Mouse (Mus musculus): ENCODE results near the gene Fgb. TPM values are rescaled to one million over a fixed set of nuclear protein-coding genes. Genes with fewer than 3 reads are reported as not detected.

Gene Fgb
- not detected for total RNA-seq (2021)
- long read RNA-seq, experiment 1, result 0 reads
- long read RNA-seq, experiment 2, result 0 reads

DNA sequence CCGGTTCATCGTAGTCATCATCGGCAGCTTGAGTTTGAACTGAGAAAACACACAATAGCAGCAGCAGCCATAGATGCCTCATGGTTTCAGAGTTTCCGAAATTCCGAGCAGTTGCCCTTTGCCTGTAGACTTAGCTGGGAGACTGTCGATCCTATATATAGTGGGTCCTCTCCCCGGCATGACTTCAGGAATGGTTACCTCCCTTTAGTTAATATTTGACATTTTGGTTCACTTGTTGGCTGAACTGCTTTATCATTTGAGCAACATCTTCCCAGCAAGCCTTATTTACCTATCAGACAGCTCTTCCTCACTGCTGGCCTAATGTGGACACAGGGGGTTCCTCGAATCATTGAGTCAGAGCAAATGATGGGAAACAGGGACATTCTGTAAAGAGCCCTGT is at the start of gene Fgb:
Gene Fgb (minus strand): TSS at position 184 of the 400 bp plus-strand sequence.
- no peak for DNase-seq (ENCODE audit: low spot score in 2 of 2)
- intact Hi-C loops (cut with DNase I), result no loop called here

DNA sequence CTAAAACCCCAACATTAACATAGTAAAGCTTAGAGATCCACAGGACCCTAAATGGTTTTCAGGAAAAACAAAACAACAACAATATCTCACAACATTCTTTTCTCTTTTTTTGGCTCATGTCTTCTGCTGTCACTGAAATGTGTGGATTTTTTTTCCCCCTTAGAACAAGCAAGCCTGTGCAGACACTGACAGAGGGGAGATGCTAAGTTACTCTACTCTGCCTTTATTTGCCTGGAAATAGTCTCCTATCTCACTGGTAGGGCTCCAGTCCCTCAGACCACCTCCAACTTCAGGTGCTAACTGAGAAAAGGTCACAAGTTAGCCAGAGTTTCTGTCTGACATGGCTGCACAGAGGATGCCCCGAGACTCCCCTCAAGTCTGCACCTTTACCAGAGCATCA is 49.5 kb upstream of the Fgb start:
- intact Hi-C loops (cut with DNase I), result no loop called here
- DNase-seq (ENCODE audit: low spot score in 2 of 2), result no peak

DNA sequence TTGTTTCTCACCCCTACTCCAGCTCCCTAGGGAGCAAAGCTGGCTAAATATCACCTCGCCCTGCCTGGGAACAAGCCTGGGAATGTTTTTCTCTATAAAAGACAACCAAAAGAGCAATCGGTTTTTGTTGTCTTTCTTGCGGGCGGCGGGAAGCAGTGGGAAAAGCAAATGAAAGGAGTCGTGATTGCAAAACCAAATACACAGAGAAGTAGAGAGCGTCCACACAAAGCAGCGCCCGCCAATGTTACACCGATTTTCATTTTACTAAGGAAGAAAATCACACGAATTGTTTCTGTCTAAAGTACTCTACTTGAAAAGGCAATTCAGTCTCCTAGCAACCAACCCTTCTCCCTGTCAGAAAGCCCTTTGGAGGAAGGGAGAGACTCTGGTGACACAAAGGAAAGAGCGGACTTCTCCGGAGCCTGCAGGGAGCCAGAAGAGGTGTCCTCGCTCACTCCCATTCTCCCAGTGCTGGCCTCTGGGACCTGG is 48.9 kb upstream of the Fgb start:
- intact Hi-C loops (cut with DNase I), result no loop called here
- DNase-seq (ENCODE audit: low spot score in 2 of 2), result peak; percentile 14 to 34

DNA sequence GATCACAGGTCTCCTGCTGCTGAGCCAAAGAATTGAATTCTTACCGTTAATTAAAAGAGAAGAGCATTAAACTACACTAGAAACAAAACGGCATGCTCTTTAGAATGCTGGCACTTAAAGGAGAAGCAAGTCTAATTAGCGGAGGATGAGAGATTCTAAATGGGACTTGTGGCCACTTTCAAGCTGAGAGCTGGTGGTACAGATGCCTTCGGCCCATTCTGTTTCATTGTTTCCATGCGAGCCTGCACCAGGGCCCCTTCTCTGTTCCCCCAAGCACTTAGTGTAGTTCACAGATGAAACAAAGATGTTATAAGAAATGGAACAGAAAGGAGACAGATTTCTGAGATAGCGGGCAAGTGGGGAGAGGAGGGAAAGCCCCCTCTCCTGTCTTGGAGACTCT is 47.9 kb upstream of the Fgb start:
- intact Hi-C loops (cut with DNase I), result no loop called here
- DNase-seq (ENCODE audit: low spot score in 2 of 2), result no peak

DNA sequence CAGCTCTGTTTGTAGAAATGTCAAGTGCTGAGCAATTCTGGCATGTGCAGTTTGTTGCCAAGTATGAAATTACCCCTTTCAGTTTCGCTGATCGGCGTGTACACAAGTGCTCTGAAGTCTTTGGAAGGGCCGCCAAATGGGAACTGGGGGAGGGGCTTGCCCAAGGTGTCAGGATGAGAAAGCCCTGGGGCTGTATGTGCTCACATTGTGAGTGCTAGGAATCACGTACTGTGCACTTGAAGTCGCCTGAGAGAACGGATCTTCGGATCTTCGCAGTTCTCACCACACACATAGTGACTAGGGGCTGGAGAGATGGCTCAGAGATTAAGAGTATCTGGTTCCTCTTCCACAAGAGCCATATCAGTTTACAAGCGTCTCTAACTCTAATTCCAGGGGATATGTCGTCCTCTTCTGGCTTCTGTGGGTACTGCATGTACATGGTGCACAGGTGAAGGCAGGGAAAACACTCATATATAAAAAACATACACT is 30.9 kb upstream of the Fgb start:
- intact Hi-C loops (cut with DNase I), result no loop called here
- peak; percentile 46 to 67 for DNase-seq (ENCODE audit: low spot score in 2 of 2)

DNA sequence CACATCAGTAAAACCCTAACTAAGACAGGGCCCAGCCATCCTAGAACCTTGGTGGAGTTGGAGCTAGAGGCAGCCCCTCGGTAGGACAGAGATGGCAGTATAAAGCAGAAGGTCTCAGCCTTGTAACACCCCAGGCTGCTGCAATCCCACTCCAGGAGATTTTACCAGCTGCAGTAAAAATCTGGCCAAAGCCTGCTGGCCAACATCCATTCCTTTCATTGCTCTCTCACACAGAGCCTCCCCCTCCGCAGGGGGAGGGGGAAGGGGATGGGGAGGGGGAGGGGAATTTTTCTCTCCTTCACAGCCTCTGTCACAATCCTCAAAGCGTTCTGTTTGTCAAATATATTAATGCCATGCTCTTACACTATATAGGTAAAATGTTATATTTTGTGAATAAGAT is 26.9 kb upstream of the Fgb start:
- intact Hi-C loops (cut with DNase I), result no loop called here
- no peak for DNase-seq (ENCODE audit: low spot score in 2 of 2)

DNA sequence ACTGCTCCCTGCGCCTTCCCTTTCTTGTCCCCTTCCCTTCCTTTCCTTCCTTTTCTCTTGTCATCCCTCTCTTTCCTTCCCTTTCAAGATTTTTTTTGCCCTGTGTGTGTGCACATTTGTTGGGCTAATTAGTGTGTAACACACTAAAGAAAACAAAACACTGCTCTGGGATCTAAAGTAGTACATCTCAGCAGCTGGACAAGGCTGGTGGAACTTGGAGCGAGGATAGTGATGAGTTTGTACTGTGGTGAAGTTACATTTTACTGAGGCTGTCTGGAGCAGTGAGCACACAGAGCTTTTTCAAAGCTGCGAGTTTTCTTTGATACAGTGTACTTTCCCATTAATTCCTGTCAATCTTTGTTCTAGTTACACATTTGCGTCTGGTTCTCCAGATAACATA is 20.6 kb upstream of the Fgb start:
- intact Hi-C loops (cut with DNase I), result no loop called here
- no peak for DNase-seq (ENCODE audit: low spot score in 2 of 2)

DNA sequence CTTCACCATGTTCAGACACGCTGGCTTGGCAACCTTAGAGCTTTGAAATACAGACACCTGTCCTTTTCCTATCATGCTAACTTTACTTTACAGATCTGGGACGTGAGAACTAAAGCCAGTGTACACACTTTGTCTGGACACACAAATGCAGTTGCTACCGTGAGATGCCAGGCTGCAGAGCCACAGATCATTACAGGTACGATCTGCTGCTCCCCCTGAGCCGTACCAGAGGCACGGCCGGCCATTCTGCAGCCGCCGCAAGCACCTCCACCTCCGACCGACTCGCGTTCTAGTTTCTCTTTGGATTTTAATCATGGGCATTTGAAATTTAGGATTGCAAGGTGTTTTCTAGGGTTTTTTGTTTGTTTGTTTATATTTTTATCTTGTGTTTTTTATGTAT is 19.2 kb upstream of the Fgb start:
- DNase-seq (ENCODE audit: low spot score in 2 of 2), result no peak
- intact Hi-C loops (cut with DNase I), result no loop called here

DNA sequence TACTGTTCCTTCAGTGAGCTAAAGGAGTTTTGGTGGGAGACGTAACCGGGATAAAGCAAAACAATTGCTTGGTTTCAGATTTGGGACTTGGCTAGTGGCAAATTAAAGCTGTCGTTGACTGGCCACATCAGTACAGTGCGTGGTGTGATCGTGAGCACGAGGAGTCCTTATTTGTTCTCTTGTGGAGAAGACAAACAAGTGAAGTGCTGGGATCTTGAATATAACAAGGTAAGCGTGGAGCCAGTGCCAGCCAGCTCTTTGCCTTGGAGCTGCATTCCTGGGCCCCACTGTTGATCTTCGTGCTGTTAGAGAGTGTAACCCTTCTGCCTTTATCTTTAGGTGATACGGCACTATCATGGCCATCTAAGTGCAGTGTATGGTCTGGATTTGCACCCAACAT is 18.3 kb upstream of the Fgb start:
- no peak for DNase-seq (ENCODE audit: low spot score in 2 of 2)
- intact Hi-C loops (cut with DNase I), result no loop called here

DNA sequence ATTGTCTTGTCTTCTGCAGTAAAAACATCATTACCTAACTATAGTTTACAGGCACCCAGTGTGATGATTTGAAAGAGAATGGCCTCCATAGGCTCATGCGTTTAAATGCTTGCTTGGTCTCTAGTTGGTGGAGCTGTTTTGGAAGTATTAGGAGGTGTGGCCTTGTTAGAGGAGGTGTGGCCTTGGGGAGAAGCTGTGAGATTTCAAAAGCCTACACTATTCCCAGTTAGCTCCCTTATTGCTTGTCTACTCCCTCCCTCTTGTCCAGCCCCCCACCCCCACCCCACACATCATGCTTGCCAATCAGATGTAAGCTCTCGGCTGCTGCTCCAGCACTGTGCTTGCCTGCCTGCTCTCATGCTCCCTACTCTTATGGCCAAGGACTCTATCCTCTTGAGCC is 7.4 kb upstream of the Fgb start:
- no peak for DNase-seq (ENCODE audit: low spot score in 2 of 2)
- intact Hi-C loops (cut with DNase I), result loop anchor here (5.0 kb wide), 1 partner anchor 690 kb away; no protein-coding TSS in a partner anchor

DNA sequence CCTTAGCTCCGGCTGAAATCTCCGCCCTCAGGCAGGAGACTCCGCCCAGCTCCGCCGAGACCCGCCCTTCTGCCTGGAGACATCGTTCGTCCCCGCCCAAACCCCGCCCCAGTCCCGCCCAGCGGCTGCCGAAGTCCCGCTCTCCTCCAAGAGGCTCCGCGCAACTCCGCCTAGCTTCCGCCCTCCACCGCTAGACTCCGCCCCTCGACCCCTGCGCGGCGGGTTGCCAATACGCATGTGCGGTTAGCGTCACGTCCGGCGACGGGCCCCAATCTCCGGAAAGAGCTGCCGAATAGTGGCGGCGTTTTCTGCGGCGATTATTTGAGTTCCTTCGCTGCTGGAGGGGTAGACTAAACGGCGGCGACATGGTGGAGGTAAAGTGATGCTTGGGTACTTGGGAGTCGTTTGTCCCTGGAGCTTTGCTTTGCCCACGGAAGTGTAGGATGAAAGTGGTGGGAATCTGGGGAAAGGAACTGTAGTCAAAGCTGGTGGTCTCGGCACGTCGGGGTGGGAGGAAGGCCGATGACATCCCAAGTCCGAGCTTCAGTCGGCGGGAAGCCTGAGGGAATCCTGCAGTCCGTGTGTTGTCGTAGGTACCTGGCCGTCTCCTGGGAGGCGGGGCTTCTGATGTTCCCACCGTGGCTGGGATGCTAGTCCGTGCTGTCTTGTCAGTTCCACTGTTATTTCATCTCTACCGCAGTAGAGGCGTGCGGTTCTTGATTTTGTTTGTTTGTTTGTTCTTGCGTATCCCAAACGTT is 5.8 kb upstream of the Fgb start, which contains the start of gene Plrg1:
Gene Plrg1 (plus strand): TSS at position 242 of the 758 bp plus-strand sequence.
- intact Hi-C loops (cut with DNase I), result loop anchor here (2.0 to 5.0 kb wide), 2 partner anchors 57 to 688 kb away; no protein-coding TSS in a partner anchor
- DNase-seq (ENCODE audit: low spot score in 2 of 2), result peak; percentile 97 to 99

DNA sequence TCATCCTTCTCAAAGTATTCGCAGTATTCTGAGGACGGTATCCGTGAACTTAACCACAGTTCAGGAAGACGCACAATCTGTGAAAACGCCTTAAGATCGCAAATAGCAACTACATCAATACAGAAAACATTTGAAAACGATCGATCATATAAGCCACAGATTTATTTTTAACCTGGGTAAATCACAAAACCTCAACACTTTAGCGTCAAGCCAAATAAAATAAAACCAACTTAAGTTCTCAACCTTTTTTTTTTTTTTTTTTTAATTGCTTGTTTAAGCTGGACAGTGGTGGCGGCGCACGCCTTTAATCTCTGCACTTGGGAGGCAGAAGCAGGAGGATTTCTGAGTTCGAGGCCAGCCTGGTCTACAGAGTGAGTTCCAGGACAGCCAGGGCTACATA is 5.1 kb upstream of the Fgb start:
- intact Hi-C loops (cut with DNase I), result loop anchor here (2.0 to 5.0 kb wide), 2 partner anchors 56 to 687 kb away; no protein-coding TSS in a partner anchor
- no peak for DNase-seq (ENCODE audit: low spot score in 2 of 2)

DNA sequence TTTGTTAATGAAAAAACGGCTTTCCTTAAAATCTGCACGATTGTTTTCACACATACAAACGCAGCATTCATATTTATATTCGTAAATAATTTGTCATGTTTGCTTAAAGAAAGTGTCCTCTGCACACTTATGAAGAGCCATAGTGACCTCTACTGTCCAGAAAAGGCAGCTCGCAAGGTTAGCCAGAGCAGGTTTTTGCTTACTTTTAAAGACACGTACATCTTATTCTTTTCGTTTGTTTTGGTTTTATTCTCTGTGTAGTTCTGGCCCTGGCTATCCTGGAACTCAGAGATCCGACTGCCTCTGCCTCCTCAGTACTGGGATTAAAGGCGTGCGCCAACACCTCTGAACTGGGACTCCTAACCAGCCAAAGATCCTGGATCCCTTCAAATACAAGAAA is 4.1 kb upstream of the Fgb start:
- intact Hi-C loops (cut with DNase I), result loop anchor here (1.0 to 2.0 kb wide), 3 partner anchors 51 to 177 kb away; partner anchors contain the start of gene Rbm46
- DNase-seq (ENCODE audit: low spot score in 2 of 2), result peak; percentile 46 to 49

DNA sequence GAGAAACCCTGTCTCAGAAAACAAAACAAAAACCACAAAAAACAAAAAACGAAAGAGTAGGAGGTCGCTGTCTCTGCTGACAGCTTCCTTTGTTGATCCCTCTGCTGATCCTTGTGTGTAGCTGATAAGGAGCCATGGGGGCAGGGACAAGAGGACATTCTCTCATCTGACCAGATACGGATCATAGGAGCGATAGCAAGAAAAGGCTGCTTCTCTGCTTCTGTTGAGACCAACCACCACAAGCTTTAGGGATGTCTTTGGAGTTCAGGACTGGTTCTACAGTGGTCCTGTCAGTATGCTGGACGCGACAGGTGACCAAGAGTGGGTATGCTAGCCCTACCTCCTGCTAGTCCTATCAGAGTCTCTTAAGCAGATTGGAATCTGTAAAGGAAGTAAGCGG is 3.5 kb upstream of the Fgb start:
- DNase-seq (ENCODE audit: low spot score in 2 of 2), result no peak
- intact Hi-C loops (cut with DNase I), result loop anchor here (1.0 to 2.0 kb wide), 2 partner anchors 51 to 176 kb away; partner anchors contain the start of gene Rbm46

DNA sequence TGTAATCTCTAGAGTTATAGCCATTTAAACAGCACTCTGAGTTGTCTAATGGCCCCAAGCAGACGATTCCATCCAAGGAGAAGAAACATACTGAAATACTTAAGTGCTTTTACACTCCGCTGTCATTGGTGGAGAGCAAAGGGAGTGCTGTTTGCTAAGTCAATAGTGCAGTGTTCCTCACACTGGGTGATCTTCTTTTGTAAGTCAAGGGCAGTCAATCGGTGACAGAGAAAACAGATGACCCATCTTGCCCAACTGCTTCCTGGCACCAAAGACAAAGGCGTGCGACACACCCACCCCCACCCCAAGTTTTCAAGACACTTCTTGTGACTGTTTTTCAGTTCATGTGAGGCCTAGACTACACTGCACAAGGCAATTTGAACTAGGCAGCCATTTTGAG is 2.4 kb upstream of the Fgb start:
- no peak for DNase-seq (ENCODE audit: low spot score in 2 of 2)
- intact Hi-C loops (cut with DNase I), result loop anchor here (2.0 kb wide), 1 partner anchor 175 kb away; the partner anchor contains the start of gene Rbm46

DNA sequence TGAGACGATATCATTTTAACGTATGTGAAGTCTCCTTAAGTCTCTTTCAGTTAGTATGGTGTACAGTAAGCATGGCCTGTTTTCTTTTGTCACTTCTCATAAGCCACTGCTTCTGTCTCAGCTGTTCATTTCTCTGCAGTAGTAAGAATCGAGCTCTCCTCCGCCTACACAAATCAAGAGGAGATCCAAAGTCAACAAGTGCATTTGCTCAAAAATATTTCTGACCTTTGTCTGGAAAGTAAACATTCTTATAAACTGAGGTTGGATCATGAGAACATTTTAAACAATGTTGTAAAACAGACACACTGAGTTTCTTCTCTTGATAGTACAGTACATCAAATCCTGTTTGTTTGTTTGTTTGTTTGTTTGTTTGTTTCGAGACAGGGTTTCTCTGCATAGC is 998 bp upstream of the Fgb start:
- intact Hi-C loops (cut with DNase I), result no loop called here
- no peak for DNase-seq (ENCODE audit: low spot score in 2 of 2)

DNA sequence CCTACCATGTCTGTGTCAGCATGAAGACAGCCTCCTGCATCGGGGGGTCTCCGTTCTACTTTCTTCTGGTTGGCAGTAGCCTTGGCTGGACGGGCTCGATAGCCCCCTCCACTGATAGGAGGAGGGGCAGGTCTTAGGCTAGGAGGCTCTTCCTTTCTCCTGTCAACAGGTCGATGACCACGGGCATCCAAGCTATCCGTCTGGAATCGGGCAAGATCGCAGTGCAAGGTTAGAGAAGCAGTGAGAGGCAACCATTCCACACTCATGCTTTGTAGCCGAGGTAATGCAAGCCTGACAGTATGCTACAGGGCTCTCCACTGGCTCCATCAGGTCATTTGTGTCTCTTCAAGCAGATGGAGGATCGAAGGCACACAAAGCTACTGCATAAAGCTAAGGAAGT is 3.0 kb downstream of the Fgb start:
- no peak for DNase-seq (ENCODE audit: low spot score in 2 of 2)
- intact Hi-C loops (cut with DNase I), result no loop called here

DNA sequence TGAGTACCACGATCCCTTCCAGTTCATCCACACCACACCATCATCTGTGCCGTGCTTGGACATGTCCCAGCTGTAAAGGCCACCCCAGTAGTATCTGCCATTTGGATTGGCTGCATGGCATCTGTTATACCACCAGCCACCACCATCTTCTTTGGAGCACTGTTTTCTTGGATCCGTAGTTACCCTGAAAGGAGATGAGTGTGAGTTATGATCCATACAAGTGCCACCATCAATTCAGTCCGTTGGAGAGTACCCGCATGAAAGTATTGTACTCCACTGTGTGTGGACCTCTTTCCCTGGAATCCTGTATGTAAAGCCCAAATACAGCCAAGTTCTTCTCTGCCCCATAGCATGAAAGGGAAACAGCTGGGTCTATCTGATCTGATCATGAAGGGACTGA is 7.2 kb downstream of the Fgb start:
- no peak for DNase-seq (ENCODE audit: low spot score in 2 of 2)
- intact Hi-C loops (cut with DNase I), result no loop called here

DNA sequence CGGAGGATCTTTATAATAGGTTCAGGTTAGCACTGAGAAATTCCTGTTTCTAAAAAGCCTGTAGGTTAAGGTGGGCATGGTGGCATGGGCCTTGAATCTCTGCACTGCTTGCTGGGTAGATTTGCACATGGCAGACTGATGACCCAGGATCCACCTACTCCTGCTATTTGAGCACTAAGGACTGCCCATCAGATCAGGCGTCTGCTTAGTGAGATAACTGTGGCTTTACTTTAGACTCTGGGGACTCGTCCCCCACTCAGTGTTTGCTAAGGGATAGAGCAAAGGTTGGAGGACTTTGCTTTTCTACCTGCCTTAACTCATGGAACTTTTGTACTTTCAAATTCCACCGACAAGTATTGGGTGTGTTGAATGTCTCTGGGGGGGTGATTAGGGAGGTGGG is 10.0 kb downstream of the Fgb start:
- intact Hi-C loops (cut with DNase I), result no loop called here
- no peak for DNase-seq (ENCODE audit: low spot score in 2 of 2)

DNA sequence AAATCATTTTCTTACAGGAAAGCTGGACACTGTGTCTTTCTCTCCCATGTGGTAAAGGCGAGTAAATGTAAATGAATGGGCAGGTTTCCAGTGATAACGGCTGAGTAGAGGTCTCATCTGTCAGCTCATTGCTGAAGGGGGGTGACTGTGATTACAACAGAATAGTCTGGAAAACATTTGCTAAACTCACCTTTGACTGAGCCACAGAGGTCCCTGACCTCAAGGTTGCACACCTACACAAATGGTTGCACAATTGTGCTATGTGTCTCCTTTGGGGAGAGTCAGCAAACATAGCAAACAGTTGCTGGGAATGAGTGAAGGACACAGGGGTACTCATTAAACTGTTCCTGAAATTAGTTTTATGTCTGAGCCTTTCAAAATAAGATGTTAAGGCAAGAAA is 10.8 kb downstream of the Fgb start:
- DNase-seq (ENCODE audit: low spot score in 2 of 2), result no peak
- intact Hi-C loops (cut with DNase I), result no loop called here

DNA sequence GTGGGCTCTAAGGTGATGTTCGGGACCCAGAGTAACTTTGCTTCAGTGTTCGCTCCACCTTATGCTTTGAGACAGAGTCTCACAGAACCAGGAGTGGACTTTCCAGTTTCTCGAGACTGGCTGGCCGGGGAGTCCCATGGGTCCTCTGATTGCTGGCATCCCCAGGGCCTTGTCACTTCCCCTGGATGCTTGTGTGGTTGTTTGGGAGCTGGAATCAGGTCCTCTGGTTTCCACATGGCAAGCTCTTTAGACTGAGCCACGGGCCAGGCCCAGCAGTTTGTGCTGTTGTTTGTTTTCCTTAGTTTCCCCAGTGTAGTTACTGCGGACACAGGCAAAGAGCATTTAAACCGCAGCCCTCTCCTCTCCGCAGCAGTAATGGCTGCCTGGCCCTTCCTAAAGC is 15.9 kb downstream of the Fgb start:
- intact Hi-C loops (cut with DNase I), result no loop called here
- no peak for DNase-seq (ENCODE audit: low spot score in 2 of 2)

Data from left cerebral cortex, postnatal 14 days (tissue).